Mouse (Mus musculus): ENCODE results near the gene Ccdc180. TPM values are rescaled to one million over a fixed set of nuclear protein-coding genes. Genes with fewer than 3 reads are reported as not detected.

Gene Ccdc180
- polyA plus RNA-seq, 1 experiment from 2014 or later: 0.09 TPM

GRCm38 (mm10) chr4:45921663-45922435, 31.7 kb downstream of the Ccdc180 start:
- no peaks in the 10 kb centered on the region for H3K36me3 ChIP-seq (replicated peaks)
- no peaks in the 10 kb centered on the region for H3K9me3 ChIP-seq
- no peak overlapping the region for H3K4me3 ChIP-seq
- H3K27ac ChIP-seq: no peak overlapping the region
- no peaks in the 10 kb centered on the region for H3K27me3 ChIP-seq (ENCODE audit: poor library complexity, severe bottlenecking)
- 92% methylated on average over 10 of the region's 10 CpGs for WGBS
- no peak for DNase-seq (ENCODE audit: extremely low spot score, low spot score)
- H3K4me1 ChIP-seq: 0 out of 2 replicates have a peak, but pooled peaks cover 5% of the 10 kb centered on the region

GRCm38 (mm10) chr4:45924011-45924410, 33.9 kb downstream of the Ccdc180 start:
- H3K27me3 ChIP-seq (ENCODE audit: poor library complexity, severe bottlenecking): no peaks in the 10 kb centered on the region
- no peaks in the 10 kb centered on the region for H3K9me3 ChIP-seq
- H3K4me3 ChIP-seq: no peak overlapping the region
- H3K4me1 ChIP-seq: 0 out of 2 replicates have a peak, but pooled peaks cover 5% of the 10 kb centered on the region
- WGBS: 92% methylated on average over 4 of the region's 4 CpGs
- H3K27ac ChIP-seq: no peak overlapping the region
- no peak for DNase-seq (ENCODE audit: extremely low spot score, low spot score)
- H3K36me3 ChIP-seq (replicated peaks): no peaks in the 10 kb centered on the region

GRCm38 (mm10) chr4:45928561-45928960, 38.5 kb downstream of the Ccdc180 start:
- DNase-seq (ENCODE audit: extremely low spot score, low spot score): no peak
- 91% methylated on average over 4 of the region's 4 CpGs for WGBS
- H3K4me1 ChIP-seq: 0 out of 2 replicates have a peak, but pooled peaks cover 5% of the 10 kb centered on the region

GRCm38 (mm10) chr4:45941628-45942044, 51.5 kb downstream of the Ccdc180 start:
- no peaks in the 10 kb centered on the region for H3K9me3 ChIP-seq
- no peak overlapping the region for H3K27ac ChIP-seq
- no peaks in the 10 kb centered on the region for H3K36me3 ChIP-seq (replicated peaks)
- 0 out of 2 replicates have a peak, but pooled peaks cover 5% of the 10 kb centered on the region for H3K4me1 ChIP-seq
- 33% methylated on average over 13 of the region's 13 CpGs for WGBS
- DNase-seq (ENCODE audit: extremely low spot score, low spot score): peak; percentile 74
- peak overlapping the region; percentile 19 for H3K4me3 ChIP-seq
- no peaks in the 10 kb centered on the region for H3K27me3 ChIP-seq (ENCODE audit: poor library complexity, severe bottlenecking)

More at GRCm38 (mm10) chr4:45928561-45928960, 38.5 kb downstream of the Ccdc180 start:
- Histone ChIP-seq H3K27ac (no peak overlapping the region), H3K9me3 (no peaks in the 10 kb centered on the region), H3K27me3 (ENCODE audit: poor library complexity, severe bottlenecking) (no peaks in the 10 kb centered on the region), H3K4me3 (no peak overlapping the region), H3K36me3 (replicated peaks) (no peaks in the 10 kb centered on the region)

GRCm38 (mm10) chr4:45947729-45948128, 57.6 kb downstream of the Ccdc180 start:
- no peak overlapping the region for H3K27ac ChIP-seq
- H3K27me3 ChIP-seq (ENCODE audit: poor library complexity, severe bottlenecking): no peaks in the 10 kb centered on the region
- H3K4me1 ChIP-seq: peaks cover 15% of the 10 kb centered on the region
- H3K9me3 ChIP-seq: no peaks in the 10 kb centered on the region
- 85% methylated on average over 8 of the region's 8 CpGs for WGBS
- no peaks in the 10 kb centered on the region for H3K36me3 ChIP-seq (replicated peaks)
- DNase-seq (ENCODE audit: extremely low spot score, low spot score): no peak
- H3K4me3 ChIP-seq: no peak overlapping the region

- Histone ChIP-seq H3K4me1 (peaks cover 15% of the 10 kb centered on the region), H3K27me3 (ENCODE audit: poor library complexity, severe bottlenecking) (no peaks in the 10 kb centered on the region), H3K36me3 (replicated peaks) (no peaks in the 10 kb centered on the region), H3K4me3 (no peak overlapping the region), H3K27ac (no peak overlapping the region), H3K9me3 (no peaks in the 10 kb centered on the region)
- no peak for DNase-seq (ENCODE audit: extremely low spot score, low spot score)
- WGBS: 89% methylated on average over 7 of the region's 7 CpGs
Measured at GRCm38 (mm10) chr4:45949109-45949848, 59.2 kb downstream of the Ccdc180 start.

- Histone ChIP-seq H3K27me3 (ENCODE audit: poor library complexity, severe bottlenecking) (no peaks in the 10 kb centered on the region), H3K9me3 (no peaks in the 10 kb centered on the region; the same call in 1 of the 2 replicates), H3K4me1 (peaks cover 15% of the 10 kb centered on the region), H3K27ac (no peak overlapping the region), H3K4me3 (no peak overlapping the region), H3K36me3 (replicated peaks) (no peaks in the 10 kb centered on the region)
- no peak for DNase-seq (ENCODE audit: extremely low spot score, low spot score)
- WGBS: 87% methylated on average over 18 of the region's 18 CpGs
Measured at GRCm38 (mm10) chr4:45951830-45952229, 61.7 kb downstream of the Ccdc180 start.

- no peaks in the 10 kb centered on the region for H3K27me3 ChIP-seq (ENCODE audit: poor library complexity, severe bottlenecking)
- WGBS: 92% methylated on average over 23 of the region's 23 CpGs
- H3K4me1 ChIP-seq: peaks cover 8% of the 10 kb centered on the region
- no peak overlapping the region for H3K27ac ChIP-seq
- H3K36me3 ChIP-seq (replicated peaks): no peaks in the 10 kb centered on the region
- H3K9me3 ChIP-seq: no peaks in the 10 kb centered on the region; the same call in 1 of the 2 replicates
- no peak overlapping the region for H3K4me3 ChIP-seq
- DNase-seq (ENCODE audit: extremely low spot score, low spot score): no peak
Measured at GRCm38 (mm10) chr4:45953025-45953919, 63.2 kb downstream of the Ccdc180 start.

- WGBS: 85% methylated on average over 4 of the region's 4 CpGs
- no peaks in the 10 kb centered on the region for H3K36me3 ChIP-seq (replicated peaks)
- DNase-seq (ENCODE audit: extremely low spot score, low spot score): no peak
- no peaks in the 10 kb centered on the region; the same call in 1 of the 2 replicates for H3K9me3 ChIP-seq
- no peak overlapping the region for H3K27ac ChIP-seq
- H3K4me1 ChIP-seq: no peaks in the 10 kb centered on the region
- H3K4me3 ChIP-seq: no peak overlapping the region
- no peaks in the 10 kb centered on the region for H3K27me3 ChIP-seq (ENCODE audit: poor library complexity, severe bottlenecking)
Measured at GRCm38 (mm10) chr4:45955235-45955634, 65.1 kb downstream of the Ccdc180 start.

GRCm38 (mm10) chr4:45956131-45956530, 66.0 kb downstream of the Ccdc180 start:
- H3K9me3 ChIP-seq: no peaks in the 10 kb centered on the region; the same call in 1 of the 2 replicates
- WGBS: 97% methylated on average over 8 of the region's 8 CpGs
- H3K27me3 ChIP-seq (ENCODE audit: poor library complexity, severe bottlenecking): no peaks in the 10 kb centered on the region
- H3K4me3 ChIP-seq: no peak overlapping the region
- H3K4me1 ChIP-seq: no peaks in the 10 kb centered on the region
- DNase-seq (ENCODE audit: extremely low spot score, low spot score): no peak
- no peak overlapping the region for H3K27ac ChIP-seq
- no peaks in the 10 kb centered on the region for H3K36me3 ChIP-seq (replicated peaks)

GRCm38 (mm10) chr4:45956706-45957105, 66.6 kb downstream of the Ccdc180 start:
- Histone ChIP-seq H3K27ac (no peak overlapping the region), H3K9me3 (no peaks in the 10 kb centered on the region; the same call in 1 of the 2 replicates), H3K4me3 (no peak overlapping the region), H3K4me1 (no peaks in the 10 kb centered on the region), H3K36me3 (replicated peaks) (no peaks in the 10 kb centered on the region), H3K27me3 (ENCODE audit: poor library complexity, severe bottlenecking) (no peaks in the 10 kb centered on the region)
- DNase-seq (ENCODE audit: extremely low spot score, low spot score): no peak
- 94% methylated on average over 4 of the region's 4 CpGs for WGBS

- no peak for DNase-seq (ENCODE audit: extremely low spot score, low spot score)
- WGBS: 85% methylated on average over 10 of the region's 10 CpGs
Measured at GRCm38 (mm10) chr4:45964771-45965439, 74.8 kb downstream of the Ccdc180 start, which contains the start of gene Tdrd7. Gene Tdrd7, plus strand, starts transcription at chr4:45965334.

More at GRCm38 (mm10) chr4:45964771-45965439, 74.8 kb downstream of the Ccdc180 start, which contains the start of gene Tdrd7:
- H3K9me3 ChIP-seq: no peaks in the 10 kb centered on the region
- H3K27ac ChIP-seq: 0 out of 2 replicates have a peak within 1 kb of the TSS, but pooled peaks have one; percentile 1
- peaks cover 50% of the 10 kb centered on the region for H3K4me1 ChIP-seq
- H3K27me3 ChIP-seq (ENCODE audit: poor library complexity, severe bottlenecking): peaks cover 10% of the 10 kb centered on the region; the same call in 1 of the 2 replicates
- H3K4me3 ChIP-seq: no peak within 1 kb of the TSS
- H3K36me3 ChIP-seq (replicated peaks): no peaks in the 10 kb centered on the region

Data from forebrain, embryonic 10.5 days (tissue).